Mouse (Mus musculus) thymus, adult 2 months (tissue): ENCODE data around the gene Rab42. TPM values are rescaled to one million over a fixed set of nuclear protein-coding genes. Genes with fewer than 3 reads are reported as not detected.

Experiments
- DNase-seq: peaks from one replicate; pipeline ENCODE4 v3.0.0; 2021
- H3K27ac ChIP-seq: fragments of 200-500 bp; 2 replicates; pipeline ENCODE4 v1.5.1; 2012; ENCODE audit warnings: low read length, control low read depth; ENCODE audit not compliant: control insufficient read depth, insufficient read depth
- H3K27me3 ChIP-seq: fragments of 200-500 bp; 2 replicates; pipeline ENCODE4 v1.6.1; 2012; ENCODE audit warnings: mild to moderate bottlenecking, low read length, moderate library complexity, mixed read lengths; ENCODE audit not compliant: control insufficient read depth, insufficient read depth
- H3K36me3 ChIP-seq: fragments of 200-500 bp; 2 replicates; pipeline ENCODE4 v1.6.1; 2012; ENCODE audit warnings: mild to moderate bottlenecking, low read length, moderate library complexity; ENCODE audit not compliant: control insufficient read depth, insufficient read depth
- H3K4me1 ChIP-seq: fragments of 200-500 bp; replicated peaks from 2 replicates; pipeline ENCODE4 v1.6.1; 2012; ENCODE audit warnings: low read length; ENCODE audit not compliant: control insufficient read depth, insufficient read depth
- H3K4me3 ChIP-seq: fragments of 200-500 bp; 2 replicates; pipeline ENCODE4 v1.5.1; 2012; ENCODE audit warnings: mild to moderate bottlenecking, low read length, control low read depth, moderate library complexity; ENCODE audit not compliant: control insufficient read depth, insufficient read depth
- CTCF ChIP-seq: fragments of 200-500 bp; IDR thresholded peaks from 2 replicates; pipeline ENCODE4 v1.5.1; 2012; ENCODE audit warnings: mild to moderate bottlenecking, control low read depth, low read length, moderate library complexity, borderline replicate concordance; ENCODE audit not compliant: control insufficient read depth, poor library complexity, insufficient read depth; ENCODE audit errors: extremely low read depth
- POLR2A ChIP-seq: fragments of 200-500 bp; IDR thresholded peaks from 2 replicates; pipeline ENCODE4 v1.6.1; 2012; ENCODE audit warnings: mild to moderate bottlenecking, low read length, control low read depth, moderate library complexity; ENCODE audit not compliant: control insufficient read depth, poor library complexity, insufficient read depth; ENCODE audit errors: extremely low read depth
- WGBS: fragments of 180-500 bp; shearing (Covaris S2); methylation state at CpG from one replicate; pipeline ENCODE4 v1.1.7; 2018; 5-methylcytosine and 5-hydroxymethylcytosine counted together
- polyA plus RNA-seq: library from polyadenylated mRNA; depleted of rRNA; stranded (reverse); fragments of >200 nt; gene quantifications from 2 replicates; pipeline ENCODE4 v1.2.3, GENCODE M21; 2012

The Rab42 gene
- polyA plus RNA-seq, 1 experiment: 6.8 TPM

DNA sequence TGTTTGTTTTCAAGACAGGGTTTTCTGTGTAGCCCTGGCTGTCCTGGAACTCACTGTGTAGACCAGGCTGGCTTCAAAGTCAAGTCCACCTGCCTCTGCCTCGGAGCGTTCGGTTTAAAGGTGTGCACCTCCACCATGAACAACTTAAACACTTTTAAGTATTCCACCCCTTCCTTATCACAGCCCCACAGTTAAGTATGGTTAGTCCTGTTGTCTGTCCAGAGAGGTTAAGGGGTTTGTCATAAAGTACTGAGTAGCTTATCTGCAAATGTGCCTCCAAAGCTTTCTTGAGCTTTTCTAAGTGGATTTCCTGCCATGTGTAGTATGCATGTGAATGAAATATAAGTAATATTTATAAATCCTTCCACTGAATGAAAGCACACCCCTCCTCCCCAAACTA lies 27.2 kb downstream of the Rab42 start:
- no peaks in the 10 kb centered on the region for H3K36me3 ChIP-seq
- H3K27ac ChIP-seq: no peak overlapping the region
- H3K4me3 ChIP-seq: no peak overlapping the region
- DNase-seq: no peak
- WGBS: 88% methylated on average over 3 of the region's 3 CpGs
- H3K4me1 ChIP-seq: 0 out of 2 replicates have a peak, but pooled peaks cover 6% of the 10 kb centered on the region
- no peak for TF ChIP-seq POLR2A
- no peak for TF ChIP-seq CTCF
- H3K27me3 ChIP-seq: no peaks in the 10 kb centered on the region

DNA sequence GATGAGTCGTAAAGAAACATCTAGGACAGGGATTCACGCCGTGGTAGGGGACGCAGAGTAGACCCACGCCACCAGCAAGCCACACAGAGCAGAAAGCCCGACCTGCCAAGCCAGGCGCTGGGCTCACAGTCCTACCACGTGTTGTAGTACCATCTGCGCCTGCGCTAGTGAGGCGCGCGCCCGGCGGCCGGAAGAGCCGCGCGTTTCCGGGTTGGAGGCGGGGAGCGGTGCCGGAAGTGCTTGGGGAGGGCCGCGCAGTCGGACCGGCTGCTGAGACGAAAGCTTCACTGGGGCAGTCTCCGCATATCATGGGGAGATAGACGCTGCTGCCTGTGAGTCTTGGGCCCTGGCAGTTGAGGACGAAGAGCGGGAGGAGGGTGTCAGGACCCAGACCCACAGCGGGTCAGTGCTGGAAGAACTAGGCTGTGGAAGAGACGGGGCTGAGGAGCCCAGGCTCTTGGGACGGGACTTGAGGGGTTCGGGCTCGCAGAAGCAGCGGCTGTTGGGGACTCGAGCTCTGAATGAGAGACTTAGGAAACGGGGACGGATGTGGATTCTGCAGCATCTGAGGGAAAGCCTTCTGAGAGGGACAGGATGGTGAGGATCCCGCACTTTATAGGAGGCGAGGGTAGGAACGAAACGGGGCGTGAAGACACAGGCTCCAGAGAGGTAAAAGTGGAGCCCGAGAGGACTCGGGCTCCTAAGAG lies 28.9 kb downstream of the Rab42 start, which contains the start of gene Taf12:
Taf12 (plus strand) TSS at position 220 of the 707 bp plus-strand sequence.
- Histone ChIP-seq H3K27me3 (no peaks in the 10 kb centered on the region), H3K27ac (peak within 1 kb of the TSS; percentile 83), H3K36me3 (no peaks in the 10 kb centered on the region), H3K4me1 (0 out of 2 replicates have a peak, but pooled peaks cover 7% of the 10 kb centered on the region), H3K4me3 (peak within 1 kb of the TSS; percentile 73)
- WGBS: under 1% methylated on average over 48 of the region's 48 CpGs
- peak; percentile 91 for DNase-seq
- TF ChIP-seq CTCF (no peak), POLR2A (peak; percentile 100)

DNA sequence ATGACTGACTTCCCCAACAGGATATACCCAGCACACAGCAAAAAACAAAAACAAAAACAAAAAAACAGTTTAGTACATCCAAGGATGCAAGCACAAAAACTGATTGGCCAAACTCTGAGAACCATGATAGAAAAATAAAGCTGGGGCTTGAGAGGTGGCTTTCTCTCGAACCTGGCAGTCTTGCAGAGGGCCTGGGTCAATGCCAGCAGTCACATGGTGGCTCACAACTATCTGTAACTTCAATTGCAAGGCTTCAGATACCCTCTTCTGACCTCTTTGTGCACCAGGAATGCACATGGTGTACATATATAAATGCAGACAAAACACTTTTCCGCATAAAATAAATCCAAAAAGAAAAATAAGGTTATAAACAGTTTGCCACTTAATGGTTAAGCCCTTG lies 30.0 kb downstream of the Rab42 start:
- Histone ChIP-seq H3K27ac (no peak overlapping the region), H3K36me3 (no peaks in the 10 kb centered on the region), H3K4me3 (no peak overlapping the region), H3K4me1 (0 out of 2 replicates have a peak, but pooled peaks cover 3% of the 10 kb centered on the region), H3K27me3 (no peaks in the 10 kb centered on the region)
- no peak for DNase-seq
- 46% methylated on average over 2 of the region's 2 CpGs for WGBS
- TF ChIP-seq CTCF (no peak), POLR2A (no peak)

DNA sequence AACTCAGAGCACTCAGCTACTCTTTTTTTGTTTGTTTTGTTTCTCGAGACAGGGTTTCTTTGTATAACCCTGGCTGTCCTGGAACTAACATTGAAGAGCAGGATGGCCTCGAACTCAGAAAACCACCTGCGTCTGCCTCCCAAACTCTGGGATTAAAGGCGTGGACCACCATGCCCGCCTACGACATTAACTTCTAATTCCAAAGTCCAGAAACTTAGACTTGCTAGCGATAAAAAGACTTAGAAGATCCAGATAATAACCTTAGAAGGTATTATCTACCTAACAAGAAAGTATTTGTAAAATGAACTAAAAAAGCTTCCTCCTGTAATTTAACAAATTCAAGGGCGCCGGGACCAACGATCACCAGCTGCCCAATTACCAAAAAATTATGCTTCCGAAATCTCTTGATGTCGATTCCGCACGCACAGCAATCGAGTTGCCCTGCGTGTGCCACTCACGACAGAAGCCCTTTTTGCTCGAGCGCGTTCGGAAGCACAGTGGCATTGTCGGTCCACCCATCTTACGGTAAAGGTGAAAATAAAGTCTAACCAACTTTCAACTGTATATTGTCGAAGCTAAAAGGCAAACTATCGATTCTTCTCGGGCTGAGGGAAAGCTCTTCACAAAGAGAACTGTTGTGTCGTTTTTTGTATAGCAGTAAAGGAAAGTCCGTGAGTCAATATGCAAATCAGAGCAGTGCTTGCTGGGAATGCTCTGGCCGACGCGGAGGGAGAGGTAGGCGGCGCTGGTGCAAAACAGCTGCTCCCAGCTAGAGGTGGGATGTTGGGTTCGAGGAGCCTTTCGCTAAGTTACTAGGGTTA lies 33.2 kb downstream of the Rab42 start:
- no peaks in the 10 kb centered on the region for H3K36me3 ChIP-seq
- WGBS: under 1% methylated on average over 35 of the region's 35 CpGs

GRCm38 (mm10) chr4:132268871-132269739 lies 34.1 kb downstream of the Rab42 start:
- no peak for DNase-seq
- no peaks in the 10 kb centered on the region for H3K27me3 ChIP-seq
- TF ChIP-seq CTCF: no peak
- no peak for TF ChIP-seq POLR2A
- no peaks in the 10 kb centered on the region for H3K36me3 ChIP-seq
- 10% methylated on average over 6 of the region's 6 CpGs for WGBS
- H3K27ac ChIP-seq: peak overlapping the region; percentile 38; the same call in 1 of the 2 replicates
- H3K4me1 ChIP-seq: 0 out of 2 replicates have a peak, but pooled peaks cover 3% of the 10 kb centered on the region
- H3K4me3 ChIP-seq: no peak overlapping the region

More for the DNA sequence above, 33.2 kb downstream of the Rab42 start:
- Histone ChIP-seq H3K27me3 (no peaks in the 10 kb centered on the region), H3K4me1 (0 out of 2 replicates have a peak, but pooled peaks cover 3% of the 10 kb centered on the region), H3K4me3 (no peak overlapping the region), H3K27ac (peak overlapping the region; percentile 79)
- TF ChIP-seq CTCF (no peak), POLR2A (peak; percentile 99)
- DNase-seq: peak; percentile 83
